Mouse (Mus musculus): Measurements from ENCODE around the gene BC004004.
"Not testable (repeated sequence)": the region's sequence is repeated elsewhere in the genome, so short reads cannot be mapped to it uniquely, and the experiment has no call there.

BC004004 gene

GRCm38 (mm10) chr17:29259489-29259888, 9.1 kb upstream of the BC004004 start:
- peak; percentile 81 for DNase-seq (ENCODE audit: low read depth, low spot score)

GRCm38 (mm10) chr17:29260501-29260900, 8.1 kb upstream of the BC004004 start:
- DNase-seq (ENCODE audit: low read depth, low spot score) = no peak

- no peak for DNase-seq (ENCODE audit: low read depth, low spot score)
These were observed 6.9 kb upstream of the BC004004 start for GRCm38 (mm10) chr17:29261603-29262258.

DNA sequence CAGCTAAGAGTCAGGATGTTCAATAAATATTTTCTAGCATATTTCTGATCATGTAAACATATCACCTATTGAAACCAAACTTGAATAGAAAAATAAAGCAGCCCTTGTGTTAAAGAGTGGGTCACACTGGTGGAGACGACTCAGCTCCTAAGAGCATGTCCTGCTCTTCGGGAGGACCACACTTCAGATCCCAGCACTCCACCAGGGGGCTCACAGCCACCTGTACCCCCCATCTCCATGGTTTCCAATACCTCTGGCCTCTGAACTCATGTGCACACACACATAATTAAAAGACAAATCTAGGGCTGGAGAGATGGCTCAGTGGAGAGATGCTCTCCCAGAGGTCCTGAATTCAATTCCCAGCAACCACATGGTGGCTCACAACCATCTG, 6.3 kb upstream of the BC004004 start:
- no peak for DNase-seq (ENCODE audit: low read depth, low spot score)

DNA sequence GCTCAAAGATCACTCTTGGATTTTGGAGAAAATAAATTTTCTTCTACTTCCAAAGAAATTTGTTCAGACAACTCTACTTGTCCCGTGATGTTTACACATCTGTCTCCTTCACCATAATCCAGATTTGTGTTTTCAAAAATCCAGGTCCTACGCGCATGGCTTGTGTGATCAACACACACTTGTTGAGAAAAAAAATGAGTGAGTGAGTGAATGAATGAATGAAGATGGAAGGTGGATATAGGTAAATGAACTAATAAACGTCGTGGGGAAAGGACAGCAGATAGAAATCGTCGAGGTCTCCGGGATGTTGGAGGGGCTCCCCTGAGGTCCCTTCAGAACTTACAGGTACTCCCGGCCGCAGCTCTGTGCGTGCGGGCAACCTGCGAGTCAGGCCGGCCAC, 5.2 kb upstream of the BC004004 start:
- DNase-seq (ENCODE audit: low read depth, low spot score) = no peak

- peak; percentile 68 for DNase-seq (ENCODE audit: low read depth, low spot score)
These were observed 4.6 kb upstream of the BC004004 start, which contains the start of gene Ppil1 for GRCm38 (mm10) chr17:29263840-29264633. Gene Ppil1, minus strand, starts transcription at chr17:29264186.

DNA sequence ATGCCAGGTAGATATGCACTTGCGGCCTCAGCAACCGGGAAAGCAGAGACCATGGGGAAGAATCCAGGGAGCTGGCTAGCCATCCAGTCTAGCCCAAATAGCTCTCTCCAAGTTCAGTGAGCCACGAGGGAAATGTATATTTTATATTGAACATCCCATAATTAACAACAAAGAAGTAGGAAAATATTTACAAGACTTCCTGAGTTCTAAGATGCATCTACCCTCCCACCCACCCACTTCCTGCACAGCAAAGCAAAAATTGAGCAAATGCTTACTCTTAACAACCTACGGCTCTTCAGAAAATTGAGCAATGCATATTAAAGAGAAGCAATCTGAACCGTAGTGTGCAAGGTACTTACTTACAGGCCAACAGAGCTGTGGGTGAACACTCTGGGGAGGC, 3.8 kb upstream of the BC004004 start:
- DNase-seq (ENCODE audit: low read depth, low spot score) = no peak

- DNase-seq (ENCODE audit: low read depth, low spot score) = not testable (repeated sequence)
These were observed 1.5 kb upstream of the BC004004 start for GRCm38 (mm10) chr17:29267040-29267439.

GRCm38 (mm10) chr17:29267931-29268681, 482 bp upstream of the BC004004 start:
- DNase-seq (ENCODE audit: low read depth, low spot score) = no peak

DNA sequence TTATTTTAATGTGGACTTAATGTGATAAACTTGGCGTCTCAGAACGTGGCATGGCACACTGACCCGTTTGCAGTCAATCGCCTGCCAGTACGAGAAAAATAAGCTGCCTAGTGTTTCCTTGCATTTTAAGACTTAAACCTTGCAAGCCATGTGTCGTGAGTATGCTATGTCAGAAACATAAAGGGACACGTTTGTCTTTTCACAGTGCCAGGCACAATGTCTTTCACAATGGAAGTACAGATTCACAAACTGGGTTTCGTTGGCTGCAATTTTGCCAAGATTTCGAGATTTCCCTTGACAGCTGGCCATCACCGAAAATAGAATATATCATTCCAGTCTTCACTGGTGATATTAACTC, 740 bp downstream of the BC004004 start:
- DNase-seq (ENCODE audit: low read depth, low spot score) = no peak

DNA sequence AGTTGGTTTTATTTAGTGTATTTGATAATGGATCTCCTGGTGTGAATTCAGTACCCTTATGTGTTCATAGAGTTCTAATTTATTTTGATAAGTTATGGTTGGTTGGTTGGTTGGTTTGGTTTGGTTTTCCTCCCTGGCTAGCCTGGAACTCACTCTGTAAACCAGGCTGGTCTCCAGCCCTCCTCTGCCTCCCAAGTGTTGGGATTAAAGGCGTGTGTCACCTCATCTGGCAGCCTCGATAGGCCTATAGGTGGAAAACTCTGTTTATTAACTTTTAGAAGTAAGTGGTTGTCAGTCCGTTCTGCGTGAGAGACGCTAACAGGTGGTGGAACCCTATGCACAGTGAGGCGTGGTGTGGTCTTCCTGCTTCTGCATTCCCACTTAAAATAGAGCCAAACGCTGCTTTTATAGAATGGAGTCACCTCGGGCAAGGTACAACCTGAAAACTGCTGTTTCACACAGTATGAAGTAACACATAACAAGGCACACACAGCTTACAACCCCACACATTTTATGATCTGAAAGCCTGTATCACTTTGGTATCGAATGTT, 1.6 kb downstream of the BC004004 start:
- DNase-seq (ENCODE audit: low read depth, low spot score) = no peak

DNA sequence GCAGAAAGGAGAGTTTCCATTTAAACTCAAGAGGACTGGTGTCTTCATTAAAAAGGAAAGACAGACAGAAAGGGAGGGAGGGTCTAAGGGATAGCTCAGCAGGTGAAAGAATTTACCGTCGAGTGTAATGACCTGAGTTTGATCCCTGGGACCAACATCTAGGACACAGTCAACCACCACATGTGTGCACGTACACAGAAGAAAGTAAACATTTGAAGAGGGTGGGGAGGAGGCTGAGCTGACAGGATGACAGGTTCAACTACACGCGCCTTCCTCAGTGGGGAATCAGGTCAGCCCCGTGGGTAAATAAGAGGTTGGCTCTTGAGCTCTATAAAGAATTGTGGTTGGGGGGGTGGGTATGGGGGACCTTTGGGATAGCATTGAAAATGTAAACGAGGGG, 4.6 kb downstream of the BC004004 start:
- no peak for DNase-seq (ENCODE audit: low read depth, low spot score)

DNA sequence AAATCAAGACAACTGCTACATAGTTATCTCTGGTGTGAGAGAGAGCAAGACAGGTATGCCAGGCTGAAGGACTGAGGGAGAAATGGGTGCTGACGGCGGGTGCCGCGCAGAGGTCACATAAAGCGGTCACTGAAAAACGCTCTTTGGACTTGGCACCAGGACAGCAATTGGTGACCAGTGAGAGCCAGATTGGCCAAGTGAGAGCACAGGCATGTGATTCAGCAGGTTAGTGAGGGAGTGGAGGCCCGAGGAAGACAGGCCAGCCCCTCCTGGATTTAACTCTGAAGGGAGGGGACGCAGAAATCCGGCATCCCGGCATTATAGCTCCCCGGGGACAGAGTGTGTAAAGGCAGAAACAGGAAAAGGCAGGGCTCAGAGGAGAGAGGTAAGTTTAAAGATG, 5.3 kb downstream of the BC004004 start:
- DNase-seq (ENCODE audit: low read depth, low spot score) = no peak

GRCm38 (mm10) chr17:29280422-29280821, 11.8 kb downstream of the BC004004 start:
- no peak for DNase-seq (ENCODE audit: low read depth, low spot score)

- DNase-seq (ENCODE audit: low read depth, low spot score) = no peak
These were observed 13.0 kb downstream of the BC004004 start for GRCm38 (mm10) chr17:29281541-29281940.

DNA sequence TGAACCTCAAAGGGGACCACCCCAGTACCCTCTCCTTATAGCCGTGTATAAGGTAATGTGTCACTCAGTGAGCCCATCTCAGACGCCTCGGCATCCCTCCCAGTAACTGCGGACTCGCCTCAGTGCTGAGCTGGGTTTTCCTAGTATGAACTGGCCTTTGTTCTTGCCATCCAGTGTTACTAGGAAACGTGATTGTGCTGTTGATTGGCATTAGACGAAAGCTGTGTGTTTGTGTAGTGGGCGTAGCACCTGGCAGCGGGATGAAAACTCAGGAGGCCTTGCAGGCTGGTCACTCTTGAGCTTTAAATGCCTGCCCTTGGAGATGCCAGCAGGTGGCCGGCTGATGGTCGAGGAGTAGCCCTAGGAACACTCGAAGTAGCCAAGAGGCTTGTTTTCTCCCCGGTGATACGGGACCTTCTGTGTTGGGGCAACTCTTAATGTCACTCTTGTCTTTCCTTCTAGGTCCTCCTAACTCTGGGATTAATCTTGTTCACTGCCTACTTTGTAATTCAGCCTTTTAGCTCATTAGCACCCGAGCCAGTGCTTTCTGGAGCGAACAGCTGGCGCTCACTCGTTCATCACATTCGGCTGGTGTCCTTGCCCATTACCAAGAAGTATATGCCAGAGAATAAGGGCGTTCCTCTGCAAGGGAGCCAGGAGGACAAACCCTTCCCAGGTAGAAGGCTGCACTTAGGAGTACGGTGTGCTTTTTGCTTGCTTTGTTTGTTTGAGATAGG, 13.8 kb downstream of the BC004004 start:
- DNase-seq (ENCODE audit: low read depth, low spot score) = no peak

GRCm38 (mm10) chr17:29291793-29292192, 23.2 kb downstream of the BC004004 start:
- no peak for DNase-seq (ENCODE audit: low read depth, low spot score)

- no peak for DNase-seq (ENCODE audit: low read depth, low spot score)
These were observed 24.4 kb downstream of the BC004004 start for GRCm38 (mm10) chr17:29292996-29293395.

DNA sequence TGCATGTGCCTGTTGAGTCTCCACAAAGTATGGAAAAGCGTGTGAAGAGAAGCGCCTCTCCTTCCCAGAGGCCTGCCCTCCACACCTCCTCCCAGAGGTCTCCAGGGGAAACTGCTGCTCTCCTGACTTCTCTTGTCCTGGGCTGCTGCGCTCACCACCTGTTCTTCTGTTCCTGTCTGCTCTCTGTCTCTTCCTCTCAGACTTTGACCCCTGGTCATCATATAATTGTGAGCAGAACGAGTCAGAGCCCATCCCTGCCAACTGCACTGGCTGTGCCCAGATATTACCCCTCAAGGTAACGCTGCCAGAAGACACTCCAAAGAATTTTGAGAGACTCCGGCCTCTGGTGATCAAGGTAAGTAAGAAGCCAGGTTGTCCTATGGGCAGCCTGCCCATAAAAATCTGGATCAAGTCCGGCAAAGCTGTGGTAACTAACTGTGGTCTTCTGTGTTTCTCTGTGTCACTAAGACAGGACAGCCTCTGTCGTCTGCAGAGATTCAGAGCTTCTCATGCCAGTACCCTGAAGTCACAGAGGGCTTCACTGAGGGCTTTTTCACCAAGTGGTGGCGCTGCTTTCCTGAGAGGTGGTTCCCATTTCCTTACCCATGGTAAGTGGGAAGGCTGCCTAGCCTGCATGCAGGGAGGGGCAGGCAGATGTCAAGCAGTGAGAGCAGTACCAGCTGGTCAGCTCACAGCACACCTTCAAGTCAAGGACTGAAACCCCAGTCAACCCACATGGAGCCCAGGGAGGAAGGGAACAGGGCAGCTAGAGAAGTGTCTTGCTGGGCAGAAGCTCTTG, 25.4 kb downstream of the BC004004 start:
- no peak for DNase-seq (ENCODE audit: low read depth, low spot score)

DNA sequence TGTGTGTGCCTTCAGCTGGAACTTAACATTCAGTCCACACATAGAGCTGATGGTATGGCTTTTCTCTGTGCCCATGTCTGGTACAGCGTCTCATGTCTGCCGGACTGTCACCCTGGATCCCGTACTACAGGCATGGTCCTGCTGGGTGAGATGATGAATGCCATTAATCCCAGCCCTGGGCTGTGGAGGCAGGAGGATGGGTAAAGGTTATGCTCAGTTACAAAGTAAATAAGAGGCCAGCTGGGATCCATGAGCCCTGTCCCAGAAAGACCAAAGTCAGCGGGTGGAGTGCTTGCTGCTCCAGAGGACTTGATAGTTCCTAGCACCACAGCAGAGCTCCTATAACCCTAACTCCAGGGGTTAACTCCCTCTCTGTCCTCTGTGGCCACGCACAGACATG, 27.2 kb downstream of the BC004004 start:
- no peak for DNase-seq (ENCODE audit: low read depth, low spot score)

- DNase-seq (ENCODE audit: low read depth, low spot score) = no peak
These were observed 28.7 kb downstream of the BC004004 start for GRCm38 (mm10) chr17:29297321-29297720.

All from skeletal muscle tissue, adult 2 months (tissue).